Mouse (Mus musculus): ENCODE measurements around the gene Rasl11b. TPM values are rescaled to one million over a fixed set of nuclear protein-coding genes. Genes with fewer than 3 reads are reported as not detected.

Rasl11b gene
- polyA plus RNA-seq, 1 experiment from 2014 or later, result 79.7 TPM

Other genes with a start within 250 kb of the Rasl11b start
- 23.8 and 26.0 TPM in 2 replicates for gene Usp46, start 126.9 kb upstream of the Rasl11b start, polyA plus RNA-seq (2015; fragmentation: Nextera tagmentation; extraction: Ambion mirVana)